Mouse (Mus musculus): ENCODE data around the gene Zfp652. TPM values are rescaled to one million over a fixed set of nuclear protein-coding genes. Genes with fewer than 3 reads are reported as not detected.

Gene Zfp652
- polyA plus RNA-seq, 1 experiment from 2014 or later: 22.4 TPM

- no peaks in the 10 kb centered on the region for H3K36me3 ChIP-seq (ENCODE audit: control insufficient read depth, insufficient read depth, low read length)
- no peak overlapping the region for H3K4me3 ChIP-seq (replicated peaks; ENCODE audit: low read length)
- H3K4me2 ChIP-seq (ENCODE audit: low read depth, low read length): no peak overlapping the region
- H3K9ac ChIP-seq (ENCODE audit: low read length): no peak overlapping the region
- ATAC-seq (ENCODE audit: insufficient read depth, low FRiP score): no peak
- 86% methylated on average over 2 of the region's 2 CpGs for WGBS
- H3K9me3 ChIP-seq (replicated peaks; ENCODE audit: control insufficient read depth, low read length): 0 out of 2 replicates have a peak, but pooled peaks cover 4% of the 10 kb centered on the region
- H3K27ac ChIP-seq (ENCODE audit: low read length): no peak overlapping the region
- no peaks in the 10 kb centered on the region for H3K4me1 ChIP-seq (ENCODE audit: control insufficient read depth, insufficient read depth, low read length)
- no peaks in the 10 kb centered on the region for H3K27me3 ChIP-seq (ENCODE audit: control insufficient read depth, insufficient read depth, low read length)
Measured at GRCm38 (mm10) chr11:95814101-95814500, 101.6 kb downstream of the Zfp652 start.

GRCm38 (mm10) chr11:95814857-95815256 lies 102.4 kb downstream of the Zfp652 start:
- Histone ChIP-seq H3K9ac (ENCODE audit: low read length) (no peak overlapping the region), H3K4me2 (ENCODE audit: low read depth, low read length) (no peak overlapping the region), H3K27me3 (ENCODE audit: control insufficient read depth, insufficient read depth, low read length) (no peaks in the 10 kb centered on the region), H3K4me1 (ENCODE audit: control insufficient read depth, insufficient read depth, low read length) (no peaks in the 10 kb centered on the region), H3K9me3 (replicated peaks; ENCODE audit: control insufficient read depth, low read length) (0 out of 2 replicates have a peak, but pooled peaks cover 4% of the 10 kb centered on the region), H3K27ac (ENCODE audit: low read length) (no peak overlapping the region), H3K4me3 (replicated peaks; ENCODE audit: low read length) (no peak overlapping the region), H3K36me3 (ENCODE audit: control insufficient read depth, insufficient read depth, low read length) (no peaks in the 10 kb centered on the region)
- no peak for ATAC-seq (ENCODE audit: insufficient read depth, low FRiP score)
- WGBS: 67% methylated on average over 5 of the region's 5 CpGs

- no peak overlapping the region for H3K9ac ChIP-seq (ENCODE audit: low read length)
- H3K36me3 ChIP-seq (ENCODE audit: control insufficient read depth, insufficient read depth, low read length): no peaks in the 10 kb centered on the region
- H3K4me1 ChIP-seq (ENCODE audit: control insufficient read depth, insufficient read depth, low read length): no peaks in the 10 kb centered on the region
- H3K27ac ChIP-seq (ENCODE audit: low read length): no peak overlapping the region
- no peak overlapping the region for H3K4me2 ChIP-seq (ENCODE audit: low read depth, low read length)
- no peak overlapping the region for H3K4me3 ChIP-seq (replicated peaks; ENCODE audit: low read length)
- 0 out of 2 replicates have a peak, but pooled peaks cover 4% of the 10 kb centered on the region for H3K9me3 ChIP-seq (replicated peaks; ENCODE audit: control insufficient read depth, low read length)
- no peak for ATAC-seq (ENCODE audit: insufficient read depth, low FRiP score)
- WGBS: 68% methylated on average over 9 of the region's 9 CpGs
- no peaks in the 10 kb centered on the region for H3K27me3 ChIP-seq (ENCODE audit: control insufficient read depth, insufficient read depth, low read length)
Measured at GRCm38 (mm10) chr11:95815412-95815811, 102.9 kb downstream of the Zfp652 start.

GRCm38 (mm10) chr11:95819138-95819537 lies 106.7 kb downstream of the Zfp652 start:
- WGBS: 77% methylated on average over 8 of the region's 8 CpGs
- H3K4me2 ChIP-seq (ENCODE audit: low read depth, low read length): no peak overlapping the region
- ATAC-seq (ENCODE audit: insufficient read depth, low FRiP score): no peak
- 0 out of 2 replicates have a peak, but pooled peaks cover 2% of the 10 kb centered on the region for H3K9me3 ChIP-seq (replicated peaks; ENCODE audit: control insufficient read depth, low read length)
- peaks cover 6% of the 10 kb centered on the region; the same call in 1 of the 2 replicates for H3K4me1 ChIP-seq (ENCODE audit: control insufficient read depth, insufficient read depth, low read length)
- H3K36me3 ChIP-seq (ENCODE audit: control insufficient read depth, insufficient read depth, low read length): no peaks in the 10 kb centered on the region
- H3K9ac ChIP-seq (ENCODE audit: low read length): no peak overlapping the region
- 0 out of 2 replicates have a peak, but pooled peaks cover 4% of the 10 kb centered on the region for H3K27me3 ChIP-seq (ENCODE audit: control insufficient read depth, insufficient read depth, low read length)
- H3K4me3 ChIP-seq (replicated peaks; ENCODE audit: low read length): no peak overlapping the region
- peak overlapping the region; percentile 9; the same call in 1 of the 2 replicates for H3K27ac ChIP-seq (ENCODE audit: low read length)

- no peak overlapping the region for H3K4me2 ChIP-seq (ENCODE audit: low read depth, low read length)
- no peaks in the 10 kb centered on the region for H3K36me3 ChIP-seq (ENCODE audit: control insufficient read depth, insufficient read depth, low read length)
- no peaks in the 10 kb centered on the region for H3K9me3 ChIP-seq (replicated peaks; ENCODE audit: control insufficient read depth, low read length)
- no peak overlapping the region for H3K27ac ChIP-seq (ENCODE audit: low read length)
- 82% methylated on average over 3 of the region's 3 CpGs for WGBS
- H3K27me3 ChIP-seq (ENCODE audit: control insufficient read depth, insufficient read depth, low read length): peaks cover 4% of the 10 kb centered on the region; the same call in 1 of the 2 replicates
- H3K4me1 ChIP-seq (ENCODE audit: control insufficient read depth, insufficient read depth, low read length): peaks cover 6% of the 10 kb centered on the region; the same call in 1 of the 2 replicates
- H3K9ac ChIP-seq (ENCODE audit: low read length): no peak overlapping the region
- H3K4me3 ChIP-seq (replicated peaks; ENCODE audit: low read length): no peak overlapping the region
- no peak for ATAC-seq (ENCODE audit: insufficient read depth, low FRiP score)
Measured at GRCm38 (mm10) chr11:95821511-95821910, 109.0 kb downstream of the Zfp652 start.

- H3K36me3 ChIP-seq (ENCODE audit: control insufficient read depth, insufficient read depth, low read length): no peaks in the 10 kb centered on the region
- no peak overlapping the region for H3K4me3 ChIP-seq (replicated peaks; ENCODE audit: low read length)
- no peak overlapping the region for H3K9ac ChIP-seq (ENCODE audit: low read length)
- H3K27me3 ChIP-seq (ENCODE audit: control insufficient read depth, insufficient read depth, low read length): peaks cover 8% of the 10 kb centered on the region; the same call in 1 of the 2 replicates
- peaks cover 6% of the 10 kb centered on the region; the same call in 1 of the 2 replicates for H3K4me1 ChIP-seq (ENCODE audit: control insufficient read depth, insufficient read depth, low read length)
- no peak overlapping the region for H3K4me2 ChIP-seq (ENCODE audit: low read depth, low read length)
- ATAC-seq (ENCODE audit: insufficient read depth, low FRiP score): no peak
- WGBS: 96% methylated on average over 4 of the region's 4 CpGs
- H3K9me3 ChIP-seq (replicated peaks; ENCODE audit: control insufficient read depth, low read length): no peaks in the 10 kb centered on the region
- H3K27ac ChIP-seq (ENCODE audit: low read length): no peak overlapping the region
Measured at GRCm38 (mm10) chr11:95822437-95822836, 110.0 kb downstream of the Zfp652 start.

- H3K27ac ChIP-seq (ENCODE audit: low read length): no peak within 1 kb of the TSS; the same call in 1 of the 2 replicates
- peak within 1 kb of the TSS; percentile 70 for H3K4me3 ChIP-seq (replicated peaks; ENCODE audit: low read length)
- peak within 1 kb of the TSS; percentile 90 for H3K4me2 ChIP-seq (ENCODE audit: low read depth, low read length)
- peaks cover 6% of the 10 kb centered on the region; the same call in 1 of the 2 replicates for H3K4me1 ChIP-seq (ENCODE audit: control insufficient read depth, insufficient read depth, low read length)
- no peaks in the 10 kb centered on the region for H3K9me3 ChIP-seq (replicated peaks; ENCODE audit: control insufficient read depth, low read length)
- H3K9ac ChIP-seq (ENCODE audit: low read length): peak within 1 kb of the TSS; percentile 77
- H3K36me3 ChIP-seq (ENCODE audit: control insufficient read depth, insufficient read depth, low read length): no peaks in the 10 kb centered on the region
- peak; percentile 97 for ATAC-seq (ENCODE audit: insufficient read depth, low FRiP score)
- WGBS: under 1% methylated on average over 78 of the region's 78 CpGs
- H3K27me3 ChIP-seq (ENCODE audit: control insufficient read depth, insufficient read depth, low read length): peaks cover 23% of the 10 kb centered on the region
Measured at GRCm38 (mm10) chr11:95824071-95824876, 111.8 kb downstream of the Zfp652 start, which contains the start of gene Phospho1. TSS of gene Phospho1 (plus strand) at chr11:95824499.

- H3K9me3 ChIP-seq (replicated peaks; ENCODE audit: control insufficient read depth, low read length): no peaks in the 10 kb centered on the region
- H3K4me1 ChIP-seq (ENCODE audit: control insufficient read depth, insufficient read depth, low read length): peaks cover 6% of the 10 kb centered on the region
- H3K27me3 ChIP-seq (ENCODE audit: control insufficient read depth, insufficient read depth, low read length): peaks cover 29% of the 10 kb centered on the region
- no peak overlapping the region for H3K27ac ChIP-seq (ENCODE audit: low read length)
- WGBS: 1% methylated on average over 11 of the region's 11 CpGs
- peak; percentile 8; the same call in 1 of the 2 replicates for ATAC-seq (ENCODE audit: insufficient read depth, low FRiP score)
- H3K9ac ChIP-seq (ENCODE audit: low read length): peak overlapping the region; percentile 77
- peak overlapping the region; percentile 90 for H3K4me2 ChIP-seq (ENCODE audit: low read depth, low read length)
- H3K36me3 ChIP-seq (ENCODE audit: control insufficient read depth, insufficient read depth, low read length): no peaks in the 10 kb centered on the region
- H3K4me3 ChIP-seq (replicated peaks; ENCODE audit: low read length): peak overlapping the region; percentile 70
Measured at GRCm38 (mm10) chr11:95824877-95825243, 112.4 kb downstream of the Zfp652 start.

GRCm38 (mm10) chr11:95825625-95826024 lies 113.2 kb downstream of the Zfp652 start:
- WGBS: 48% methylated on average over 3 of the region's 3 CpGs
- no peak overlapping the region for H3K9ac ChIP-seq (ENCODE audit: low read length)
- no peaks in the 10 kb centered on the region for H3K36me3 ChIP-seq (ENCODE audit: control insufficient read depth, insufficient read depth, low read length)
- no peak overlapping the region for H3K4me3 ChIP-seq (replicated peaks; ENCODE audit: low read length)
- no peak for ATAC-seq (ENCODE audit: insufficient read depth, low FRiP score)
- peaks cover 13% of the 10 kb centered on the region for H3K4me1 ChIP-seq (ENCODE audit: control insufficient read depth, insufficient read depth, low read length)
- no peaks in the 10 kb centered on the region for H3K9me3 ChIP-seq (replicated peaks; ENCODE audit: control insufficient read depth, low read length)
- peaks cover 36% of the 10 kb centered on the region for H3K27me3 ChIP-seq (ENCODE audit: control insufficient read depth, insufficient read depth, low read length)
- H3K4me2 ChIP-seq (ENCODE audit: low read depth, low read length): no peak overlapping the region
- no peak overlapping the region for H3K27ac ChIP-seq (ENCODE audit: low read length)

All from stomach, embryonic 16.5 days (tissue).